Mouse (Mus musculus): ENCODE results near the gene Eps8l3.
"Not testable (repeated sequence)": the region's sequence is repeated elsewhere in the genome, so short reads cannot be mapped to it uniquely, and the experiment has no call there.

Gene Eps8l3

DNA sequence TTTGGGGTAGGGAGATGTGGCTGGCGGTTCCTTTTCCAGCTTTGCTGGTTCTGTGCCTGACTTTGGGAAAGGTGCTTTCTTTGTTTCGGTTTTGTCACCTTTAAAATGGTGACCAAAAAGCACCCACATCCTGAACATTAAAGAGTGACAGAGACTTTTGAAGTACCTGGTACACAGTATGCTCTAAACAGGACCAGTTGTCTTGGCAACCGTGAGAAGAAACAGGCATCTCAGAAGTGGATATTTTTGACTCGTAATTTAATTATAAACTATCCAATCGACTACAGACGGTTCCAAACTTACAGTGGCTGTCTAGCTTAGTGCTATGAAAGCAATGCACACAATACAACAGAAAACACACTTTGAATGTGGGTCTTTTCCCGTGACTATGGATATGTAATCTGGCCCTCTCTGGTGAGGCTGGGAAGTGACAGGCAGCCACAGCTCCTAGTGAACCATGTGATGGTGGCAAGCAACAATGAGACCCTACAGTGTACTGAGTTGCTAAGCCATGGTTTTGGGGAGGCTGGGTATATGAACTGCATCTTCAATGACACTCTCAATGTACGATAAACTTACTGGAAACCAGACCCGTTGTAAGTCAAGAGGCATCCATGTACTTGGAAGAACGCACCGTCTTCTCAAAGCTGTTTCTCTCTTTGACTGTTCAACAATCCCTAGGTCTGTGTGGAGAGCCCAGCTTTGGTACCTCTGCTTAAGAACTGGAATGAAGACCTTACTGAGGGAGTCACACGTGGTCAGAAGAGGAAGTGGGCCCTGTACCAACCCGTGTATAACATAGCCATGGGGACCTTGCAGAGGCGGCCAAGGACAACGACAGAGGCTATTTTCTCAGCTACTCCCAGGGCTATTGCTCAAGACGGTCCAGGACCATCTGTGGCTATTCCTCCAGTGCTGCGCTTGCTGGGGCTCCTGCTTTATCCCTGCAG is 23.5 kb upstream of the Eps8l3 start:
- DNase-seq (ENCODE audit: low spot score): no peak

DNA sequence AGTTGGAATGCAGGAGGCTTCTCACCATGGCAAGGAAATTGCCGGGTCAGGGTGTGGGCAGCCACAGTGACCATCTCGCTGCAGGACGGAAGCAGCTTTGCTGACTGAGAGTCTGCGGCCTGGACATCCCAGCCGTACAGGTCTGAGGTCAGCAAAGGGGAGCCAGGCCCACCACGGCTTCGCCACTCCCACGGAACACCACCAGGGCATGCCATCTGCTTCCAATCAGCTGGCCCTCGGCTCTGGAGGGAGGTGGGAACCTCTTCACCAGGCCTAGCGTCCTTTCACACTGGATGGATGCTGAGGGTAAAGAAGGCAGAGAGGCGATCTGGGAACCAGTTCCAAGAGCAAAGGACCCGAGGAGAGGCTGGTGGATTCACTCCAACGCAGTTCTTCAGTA is 21.7 kb upstream of the Eps8l3 start:
- DNase-seq (ENCODE audit: low spot score): no peak

DNA sequence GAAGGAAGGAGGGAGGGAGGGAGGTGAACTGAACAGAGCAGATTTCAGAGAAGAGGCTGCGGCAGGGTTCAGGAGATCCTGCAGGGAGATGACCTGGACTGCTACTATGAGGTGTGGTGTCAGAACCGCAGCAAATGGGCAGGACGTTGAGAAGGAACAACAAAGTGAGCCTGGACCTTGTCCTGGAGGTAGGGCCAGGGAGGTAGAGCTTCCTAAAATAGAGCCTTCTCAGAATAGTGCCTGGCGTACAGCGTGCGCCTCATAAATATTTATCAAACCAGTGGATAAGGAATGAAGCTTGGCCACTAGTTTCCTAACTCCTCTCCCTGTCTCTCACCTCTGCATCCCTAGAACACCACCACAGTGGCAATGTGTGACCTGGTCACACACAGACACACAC is 19.4 kb upstream of the Eps8l3 start:
- DNase-seq (ENCODE audit: low spot score): no peak

DNA sequence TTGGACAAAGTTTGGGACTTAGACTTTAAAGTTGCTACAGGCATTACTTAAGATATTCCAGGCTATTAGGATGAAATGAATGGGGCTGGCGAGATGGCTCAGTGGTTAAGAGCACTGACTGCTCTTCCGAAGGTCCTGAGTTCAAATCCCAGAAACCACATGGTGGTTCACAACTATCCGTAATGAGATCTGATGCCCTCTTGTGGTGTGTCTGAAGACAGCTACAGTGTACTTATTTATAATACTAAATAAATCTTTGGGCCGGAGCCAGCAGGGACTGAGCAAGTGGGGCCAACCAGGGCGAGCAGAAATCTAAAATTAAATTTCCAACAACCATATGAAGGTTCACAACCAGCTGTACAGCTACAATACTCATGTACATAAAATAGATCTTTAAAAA is 15.5 kb upstream of the Eps8l3 start:
- not testable (repeated sequence) for DNase-seq (ENCODE audit: low spot score)

DNA sequence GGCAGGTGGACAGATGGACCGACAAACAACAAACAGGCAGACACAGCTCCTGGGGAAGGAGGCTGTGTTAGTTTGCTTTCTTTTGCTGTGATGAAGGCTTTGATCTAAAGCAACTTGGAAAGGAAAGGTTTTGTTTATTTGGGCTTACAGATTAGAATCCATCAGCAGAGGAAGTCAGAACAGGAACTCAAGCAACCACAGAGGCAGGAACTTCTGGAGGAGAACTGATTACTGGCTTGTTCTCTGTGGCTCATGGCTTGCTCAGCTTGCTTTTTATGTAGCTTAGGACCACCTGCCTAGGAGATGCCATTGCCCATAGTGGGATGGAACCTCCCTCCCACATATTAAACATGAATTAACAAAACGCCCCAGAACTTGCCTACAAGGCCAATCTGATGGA is 14.6 kb upstream of the Eps8l3 start:
- no peak for DNase-seq (ENCODE audit: low spot score)

DNA sequence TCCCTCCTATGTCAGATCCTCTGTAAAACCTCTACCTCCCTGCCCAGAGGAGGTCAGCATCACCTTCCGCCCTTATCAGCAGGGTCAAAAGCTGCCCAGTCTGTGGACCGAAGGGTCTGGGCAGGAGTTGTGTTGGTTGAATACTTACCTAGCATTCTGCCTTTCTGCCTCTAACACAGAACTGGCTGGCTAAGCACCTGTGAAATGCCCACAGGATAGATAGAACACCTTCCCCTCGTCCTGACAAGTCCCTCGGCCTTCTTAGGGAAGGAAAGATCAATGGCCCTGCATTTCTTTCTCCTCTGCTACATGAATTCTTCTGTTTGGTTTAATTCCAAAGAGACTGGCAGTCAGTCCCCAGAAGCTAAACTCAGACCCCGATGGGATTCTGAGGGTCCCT is 13.6 kb upstream of the Eps8l3 start:
- no peak for DNase-seq (ENCODE audit: low spot score)

DNA sequence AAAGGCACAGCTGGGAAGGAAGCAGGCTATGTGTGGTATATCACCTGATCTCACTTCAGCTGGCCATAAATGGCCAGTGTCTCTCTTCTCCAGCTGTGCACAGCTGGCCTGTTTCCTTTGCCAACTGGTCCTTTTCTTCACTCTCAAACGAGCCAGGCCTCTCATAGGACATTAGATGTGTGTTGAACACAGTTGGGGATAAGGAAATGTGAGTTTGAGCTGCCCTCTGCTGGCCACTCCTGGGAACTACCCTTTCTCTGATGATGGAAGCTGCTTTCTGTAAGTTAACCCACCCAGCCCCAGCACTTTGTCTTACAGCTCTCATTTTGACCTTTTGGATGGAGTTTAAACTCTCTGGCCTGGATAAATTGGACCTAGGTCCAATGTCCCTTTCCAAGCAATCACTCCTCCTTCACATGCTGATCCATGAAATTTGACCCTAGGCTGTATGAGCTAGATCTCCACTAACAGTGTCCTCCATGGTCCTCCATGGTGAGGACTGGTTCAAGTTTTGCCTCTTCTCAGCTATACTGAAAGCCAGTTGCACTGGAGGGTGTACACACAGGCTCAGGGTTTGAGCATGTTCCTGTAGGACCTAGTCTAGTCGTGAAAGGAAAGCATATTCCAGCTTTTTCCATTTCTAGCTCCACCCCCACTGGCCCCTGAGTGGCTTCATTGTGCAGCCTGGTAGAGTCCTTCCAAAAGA is 13.0 kb upstream of the Eps8l3 start:
- peak; percentile 86 for DNase-seq (ENCODE audit: low spot score)

DNA sequence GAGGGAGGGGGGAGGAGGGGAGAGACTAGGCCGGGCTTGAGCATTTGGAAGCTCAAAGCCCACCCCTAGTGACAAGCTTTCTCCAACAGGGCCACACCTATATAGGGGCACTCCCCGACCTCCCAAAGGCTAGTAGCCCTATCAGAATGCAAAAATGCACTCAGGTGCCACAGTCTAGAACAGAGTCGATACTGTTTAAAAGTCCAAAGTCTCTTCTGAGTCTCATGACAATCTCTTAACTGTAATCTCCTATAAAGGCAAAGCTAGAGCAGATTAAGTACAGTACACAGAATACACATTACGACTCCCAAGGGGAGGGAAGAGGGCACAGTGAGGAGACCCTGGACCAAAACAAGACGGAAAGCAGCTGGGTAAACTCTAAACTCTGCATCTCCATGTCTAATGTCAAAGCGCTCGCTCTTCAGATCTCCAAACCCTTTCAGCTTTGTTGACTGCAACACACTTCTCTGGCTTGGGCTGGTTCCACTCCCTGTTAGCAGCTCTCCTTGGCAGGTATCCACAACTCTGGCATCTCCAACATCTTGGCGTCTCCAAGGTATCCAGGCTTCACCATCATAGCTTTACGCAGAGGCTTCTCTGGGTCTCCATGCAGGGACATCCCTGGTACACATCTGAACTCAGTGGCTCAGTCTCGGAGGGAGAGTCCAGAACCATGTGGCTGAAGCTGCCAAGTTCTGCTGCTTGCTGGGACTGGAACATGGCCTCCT is 11.5 kb upstream of the Eps8l3 start:
- DNase-seq (ENCODE audit: low spot score): no peak

DNA sequence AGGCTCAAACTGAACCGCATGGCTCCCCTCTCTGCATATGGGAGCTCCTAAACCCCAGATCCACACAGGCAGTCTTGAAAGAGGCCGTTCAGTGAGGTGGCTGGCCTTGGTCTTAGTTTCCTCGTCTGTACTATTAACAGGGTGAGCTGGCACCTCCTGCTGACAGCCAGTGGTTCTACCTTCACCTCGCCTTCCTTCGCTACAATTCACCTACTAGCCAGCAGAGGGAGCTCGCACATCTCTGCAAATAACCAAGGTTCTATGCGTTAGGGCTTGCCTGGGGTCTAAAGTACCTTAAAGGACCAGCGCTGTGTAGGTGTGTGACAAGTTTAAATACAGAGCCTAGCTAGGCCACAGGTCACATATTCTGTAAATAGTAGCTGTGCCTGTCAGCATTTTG is 9.9 kb upstream of the Eps8l3 start:
- DNase-seq (ENCODE audit: low spot score): peak; percentile 87

DNA sequence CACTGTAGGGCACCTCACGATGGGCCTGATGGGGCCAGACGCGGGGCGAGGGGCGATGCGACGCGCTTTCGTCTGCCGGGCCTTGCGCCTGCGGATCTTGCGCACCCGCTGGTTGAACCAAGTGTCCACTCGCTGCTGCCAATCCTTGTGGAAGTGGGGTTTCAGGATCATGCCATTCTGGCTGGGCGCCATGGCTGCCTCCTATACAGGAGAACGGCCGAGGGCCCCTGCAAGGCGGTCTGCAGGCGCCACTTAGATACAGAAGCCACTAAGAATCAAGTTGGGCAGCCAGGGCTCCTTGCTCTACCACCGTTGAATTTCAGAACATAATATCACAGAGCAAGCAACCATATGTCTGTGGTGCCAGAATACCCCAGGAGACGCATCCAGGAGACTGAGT is 8.6 kb upstream of the Eps8l3 start:
- no peak for DNase-seq (ENCODE audit: low spot score)

DNA sequence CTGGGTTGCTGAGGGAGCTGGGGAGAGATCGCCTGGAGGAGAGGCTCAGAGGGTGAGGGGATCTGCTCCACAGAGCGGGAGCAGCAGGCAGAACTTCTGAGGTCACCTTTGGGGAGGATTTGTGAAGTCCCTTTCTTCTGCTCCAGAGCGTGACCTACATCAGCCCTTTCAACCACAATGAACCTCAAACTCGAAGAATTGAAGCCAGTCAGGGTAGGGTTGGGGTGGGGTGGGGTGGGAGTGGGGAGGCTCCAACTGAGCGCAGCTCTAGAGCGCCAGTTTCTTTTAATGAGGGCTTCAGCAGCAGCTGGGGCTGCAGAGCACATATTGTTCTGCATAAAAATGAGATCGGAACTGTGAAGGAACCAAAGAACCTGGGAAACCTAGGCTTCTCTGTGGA is 7.9 kb upstream of the Eps8l3 start:
- DNase-seq (ENCODE audit: low spot score): no peak

DNA sequence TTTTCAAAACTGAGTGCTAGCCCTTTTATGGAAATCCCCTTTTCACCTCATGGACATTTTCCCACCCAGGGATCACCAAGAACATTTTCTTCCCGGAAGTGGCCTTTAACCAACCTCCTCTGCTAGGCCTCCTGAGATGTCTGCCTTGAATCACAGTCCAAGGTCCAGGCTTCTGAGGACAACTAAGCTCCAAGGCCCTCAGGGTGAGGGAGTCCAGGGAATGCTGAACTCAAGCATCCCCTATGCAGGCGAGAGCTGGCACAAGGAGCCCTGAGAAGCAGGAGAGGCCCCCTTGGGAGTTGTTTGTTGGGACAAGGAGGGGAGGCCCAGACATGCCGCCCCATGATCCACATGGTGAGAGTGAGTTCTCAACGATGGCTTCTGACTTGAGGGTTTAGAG is 7.1 kb upstream of the Eps8l3 start:
- no peak for DNase-seq (ENCODE audit: low spot score)

DNA sequence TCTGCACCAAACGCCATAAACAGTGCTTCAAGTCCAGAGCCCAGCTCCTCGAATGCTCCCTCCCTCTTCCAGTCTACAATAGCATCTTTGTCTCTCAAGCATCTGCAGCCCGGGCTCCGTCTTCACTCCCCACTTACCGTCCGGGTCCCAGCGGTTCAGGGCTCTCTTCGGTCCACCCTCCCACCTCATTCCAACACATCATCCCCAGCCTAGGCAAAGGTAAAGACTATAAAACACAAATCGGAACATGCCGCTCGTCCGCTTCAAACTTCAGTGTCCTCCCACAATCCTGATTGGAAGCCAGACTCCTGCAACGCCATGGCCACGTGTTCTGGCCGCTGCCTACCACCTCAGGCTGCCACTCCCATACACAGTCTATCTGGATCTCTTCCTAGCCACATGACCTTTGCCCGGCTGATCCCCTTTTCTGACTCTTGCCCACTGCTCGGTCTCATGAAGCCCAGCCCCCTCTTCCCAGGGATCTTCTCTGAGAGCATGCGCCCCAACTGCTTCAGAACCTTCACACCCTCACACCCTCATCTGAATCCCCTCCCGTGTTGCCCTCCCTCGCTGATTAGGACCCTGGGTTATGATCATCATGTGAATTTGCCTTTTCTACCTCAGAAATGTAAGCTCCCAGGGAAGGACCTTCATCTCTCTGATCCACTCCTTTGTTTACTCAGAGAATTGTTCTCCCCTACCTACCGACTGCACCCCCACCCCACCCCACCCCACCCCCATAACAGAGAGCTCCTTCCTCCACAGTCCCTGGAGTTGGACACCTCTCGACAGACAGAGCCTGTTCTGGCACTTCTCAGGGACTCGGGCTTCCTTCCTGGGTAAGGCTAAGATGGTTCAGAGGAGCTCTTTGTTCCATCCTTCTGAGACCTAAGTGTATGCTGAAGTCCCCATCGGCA is 3.4 kb upstream of the Eps8l3 start:
- DNase-seq (ENCODE audit: low spot score): no peak

DNA sequence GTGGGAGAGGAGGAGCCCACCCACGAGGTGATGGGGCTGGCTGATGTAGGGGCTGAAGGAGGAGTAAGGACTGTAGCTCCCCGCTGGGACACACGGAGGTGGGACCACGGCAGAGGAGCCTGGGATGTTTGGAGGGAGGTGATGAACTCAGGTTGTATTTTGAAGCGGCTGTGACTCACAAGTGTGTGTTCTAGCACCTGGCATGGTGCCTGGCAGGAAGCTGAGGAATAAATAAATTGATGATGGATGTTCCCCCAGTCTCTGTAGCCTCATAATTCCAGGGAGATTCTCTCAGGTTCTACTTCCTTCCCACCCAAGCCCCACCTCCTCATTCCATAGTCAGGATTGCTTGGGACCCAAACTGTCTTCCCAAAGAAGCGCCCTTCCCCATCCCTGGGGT is 1.8 kb upstream of the Eps8l3 start:
- DNase-seq (ENCODE audit: low spot score): no peak

DNA sequence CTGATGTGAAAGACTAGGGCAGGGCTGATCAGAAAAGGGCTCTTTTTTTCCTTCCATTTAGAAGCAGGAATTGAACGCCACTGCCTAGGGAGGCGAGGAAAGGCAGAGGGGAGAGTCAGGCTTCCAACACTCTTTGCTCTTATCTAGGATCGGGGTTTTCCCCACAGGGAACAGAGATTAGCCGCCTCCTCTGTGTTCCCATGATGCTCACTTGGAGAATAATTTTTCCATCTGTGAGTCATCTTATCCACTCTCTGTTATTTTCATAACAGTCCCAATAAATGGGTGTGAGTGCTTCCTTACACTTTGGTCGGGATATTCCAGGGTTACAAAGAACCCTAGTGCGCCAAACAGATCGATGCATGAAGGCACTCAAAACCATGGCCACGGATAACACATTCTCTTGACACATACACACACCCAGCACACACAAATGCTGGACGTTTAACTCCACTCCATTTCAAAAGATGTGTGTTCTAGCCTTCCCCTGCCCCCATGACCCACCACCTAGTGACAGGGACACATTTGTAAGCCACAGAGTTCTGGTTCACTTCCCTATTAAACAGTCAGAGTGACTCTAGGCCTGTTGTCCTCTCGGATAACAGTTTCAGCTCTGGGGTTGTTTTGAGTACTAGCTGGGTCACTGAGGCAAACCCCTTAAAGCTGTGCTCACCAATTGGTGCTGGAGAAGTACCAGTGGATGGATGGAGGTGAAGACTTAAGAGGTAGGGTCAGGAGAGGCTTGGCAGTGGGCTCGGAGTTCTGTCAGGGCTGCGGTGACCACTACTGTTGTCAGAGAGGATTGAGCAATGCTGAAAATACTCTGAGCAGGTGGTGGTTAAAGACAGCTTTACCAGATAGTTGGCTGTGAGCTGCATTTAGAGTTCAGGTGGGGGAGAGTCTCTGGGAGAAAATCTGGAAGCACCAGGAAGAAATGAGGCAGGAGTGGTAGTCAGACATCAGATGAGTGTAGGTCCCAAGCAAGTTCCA is 1.0 kb downstream of the Eps8l3 start:
- no peak for DNase-seq (ENCODE audit: low spot score)

DNA sequence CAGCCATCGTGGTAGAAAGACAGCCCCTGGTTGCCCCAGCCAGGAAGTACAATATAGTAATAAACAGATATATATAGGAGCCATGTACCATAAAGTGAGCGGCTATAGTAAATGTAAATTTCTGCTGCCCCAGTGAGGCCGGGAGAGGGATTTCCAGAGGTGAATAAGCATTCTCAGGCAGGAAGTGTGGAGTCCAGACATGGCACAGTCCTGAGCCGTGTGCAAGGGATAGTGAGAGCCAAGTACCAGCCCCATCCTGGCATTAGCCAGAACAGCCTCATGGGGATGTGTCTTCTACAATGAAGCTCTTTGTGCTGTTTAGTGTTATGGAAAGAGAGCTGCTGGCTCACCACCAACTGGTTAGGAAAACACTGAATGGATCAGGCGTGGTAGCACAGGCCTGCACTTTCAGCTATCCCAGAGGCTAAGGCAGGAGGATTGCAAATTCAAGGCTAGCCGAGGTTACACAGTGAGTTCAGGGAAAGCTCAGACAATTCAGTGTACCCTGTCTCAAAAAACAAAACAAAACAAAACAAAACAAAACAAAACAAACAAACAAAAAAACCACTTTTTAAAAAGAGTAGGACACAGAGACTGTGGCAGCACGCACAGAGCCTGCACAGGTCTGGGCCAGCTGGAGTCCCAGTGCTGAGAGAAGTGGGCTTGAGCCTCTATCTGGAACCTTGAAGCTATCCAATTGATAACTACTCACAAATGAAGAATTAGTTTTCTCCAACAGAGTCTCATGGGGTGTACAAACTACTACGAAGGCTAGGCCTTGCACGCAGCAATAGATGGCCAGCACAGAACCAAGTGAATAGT is 10.9 kb downstream of the Eps8l3 start:
- peak; percentile 78 for DNase-seq (ENCODE audit: low spot score)

DNA sequence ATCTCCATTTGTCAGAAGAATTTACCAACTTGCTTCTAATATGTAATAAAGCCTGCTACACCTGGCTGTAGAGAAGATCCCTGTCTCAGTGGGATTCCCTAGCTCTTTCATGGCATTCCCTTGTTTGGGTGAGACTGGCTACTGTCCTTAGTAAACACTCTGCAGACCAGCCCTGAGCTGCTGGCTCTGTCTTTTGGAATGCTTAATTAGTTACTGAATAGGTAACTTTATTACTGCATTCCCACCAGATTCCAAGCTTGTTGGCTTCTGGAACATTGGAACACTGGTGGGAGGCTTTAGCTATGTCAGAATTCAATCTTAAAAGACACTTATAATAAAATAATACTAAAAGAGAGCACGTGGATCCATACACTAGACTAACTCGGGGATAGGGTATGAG is 12.2 kb downstream of the Eps8l3 start:
- not testable (repeated sequence) for DNase-seq (ENCODE audit: low spot score)

DNA sequence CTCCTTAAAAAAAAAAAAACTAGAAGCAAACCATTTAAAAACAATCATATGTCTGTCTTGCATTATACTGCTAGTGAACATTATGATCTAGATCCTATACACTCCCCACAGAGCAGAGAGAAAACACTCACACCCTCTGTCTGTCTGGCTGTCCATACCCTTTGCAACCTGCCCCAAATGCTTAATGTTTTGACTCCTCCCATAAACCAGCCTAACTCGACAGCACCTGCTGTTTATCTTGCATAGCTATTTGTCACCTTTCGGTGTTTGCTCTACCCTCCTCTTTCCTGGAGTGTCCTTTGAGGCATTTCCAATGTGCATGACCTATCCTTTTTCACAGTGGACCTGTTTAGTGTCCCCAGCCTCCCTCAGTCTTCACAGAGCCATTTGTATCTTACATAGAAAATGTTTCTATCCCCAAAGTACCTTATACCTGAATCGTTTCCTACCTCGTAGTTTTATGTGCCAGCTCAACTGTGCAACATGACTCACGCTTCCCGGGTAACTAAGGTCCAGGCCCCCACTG is 18.2 kb downstream of the Eps8l3 start:
- DNase-seq (ENCODE audit: low spot score): peak; percentile 8
